Mouse (Mus musculus) C2C12 (cell line): ENCODE data around the gene Mospd3.

Experiments
- CTCF ChIP-seq: IDR thresholded peaks from one replicate; pipeline ENCODE4 v1.5.1; 2011; ENCODE audit not compliant: control insufficient read depth, insufficient read depth, insufficient read length
- MAX ChIP-seq: IDR thresholded peaks from one replicate; pipeline ENCODE4 v1.6.1; 2011; ENCODE audit warnings: mild to moderate bottlenecking, control low read depth
- USF1 ChIP-seq: IDR thresholded peaks from one replicate; pipeline ENCODE4 v1.6.1; 2011; ENCODE audit warnings: low read depth, mild to moderate bottlenecking, control low read depth, moderate library complexity

- TF ChIP-seq MAX, result no peak
- no peak for TF ChIP-seq CTCF
- TF ChIP-seq USF1, result no peak
Measured at GRCm38 (mm10) chr5:137551119-137551518, 49.7 kb downstream of the Mospd3 start.
